Mouse (Mus musculus): ENCODE data around the gene Kcnd2. TPM values are rescaled to one million over a fixed set of nuclear protein-coding genes. Genes with fewer than 3 reads are reported as not detected.

Gene Kcnd2
- polyA plus RNA-seq, 1 experiment from 2014 or later: 1.2 TPM

DNA sequence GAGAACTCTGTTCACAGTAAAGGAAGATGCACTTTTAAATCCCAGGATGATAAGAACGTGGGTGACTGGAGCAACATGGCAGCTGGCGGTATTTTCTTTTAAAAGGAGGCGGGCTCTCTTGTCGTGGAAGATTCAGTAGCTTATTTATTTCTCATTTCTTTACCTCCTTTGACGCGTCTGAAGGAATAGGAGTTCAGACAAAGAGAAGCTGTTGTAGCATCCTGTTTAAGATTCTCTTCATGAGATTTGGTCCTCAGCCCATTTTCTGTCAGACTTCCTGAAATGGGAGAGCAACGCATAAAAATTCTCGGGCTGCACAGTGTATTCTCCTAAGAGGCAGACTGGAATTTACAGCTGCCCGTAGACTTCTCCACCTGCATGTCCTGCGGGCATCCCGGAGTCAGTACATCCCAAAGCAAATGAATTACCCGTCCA lies 552.5 kb downstream of the Kcnd2 start:
- Histone ChIP-seq H3K36me3 (ENCODE audit: control insufficient read depth, insufficient read depth, low read length) (no peaks in the 10 kb centered on the region), H3K4me2 (ENCODE audit: low read depth, low read length) (no peak overlapping the region), H3K4me3 (ENCODE audit: low read depth, low read length) (no peak overlapping the region), H3K9ac (ENCODE audit: low read depth, low read length) (no peak overlapping the region), H3K4me1 (ENCODE audit: control insufficient read depth, insufficient read depth, low read length) (no peaks in the 10 kb centered on the region), H3K9me3 (ENCODE audit: control insufficient read depth, low read length) (no peaks in the 10 kb centered on the region), H3K27ac (replicated peaks; ENCODE audit: low read depth, low read length) (no peak overlapping the region), H3K27me3 (replicated peaks; ENCODE audit: control insufficient read depth, insufficient read depth, low read length) (no peaks in the 10 kb centered on the region)
- 84% methylated on average over 12 of the region's 12 CpGs for WGBS
- ATAC-seq (ENCODE audit: low read depth) (no peak), DNase-seq (ENCODE audit: low spot score) (peak; percentile 6)

DNA sequence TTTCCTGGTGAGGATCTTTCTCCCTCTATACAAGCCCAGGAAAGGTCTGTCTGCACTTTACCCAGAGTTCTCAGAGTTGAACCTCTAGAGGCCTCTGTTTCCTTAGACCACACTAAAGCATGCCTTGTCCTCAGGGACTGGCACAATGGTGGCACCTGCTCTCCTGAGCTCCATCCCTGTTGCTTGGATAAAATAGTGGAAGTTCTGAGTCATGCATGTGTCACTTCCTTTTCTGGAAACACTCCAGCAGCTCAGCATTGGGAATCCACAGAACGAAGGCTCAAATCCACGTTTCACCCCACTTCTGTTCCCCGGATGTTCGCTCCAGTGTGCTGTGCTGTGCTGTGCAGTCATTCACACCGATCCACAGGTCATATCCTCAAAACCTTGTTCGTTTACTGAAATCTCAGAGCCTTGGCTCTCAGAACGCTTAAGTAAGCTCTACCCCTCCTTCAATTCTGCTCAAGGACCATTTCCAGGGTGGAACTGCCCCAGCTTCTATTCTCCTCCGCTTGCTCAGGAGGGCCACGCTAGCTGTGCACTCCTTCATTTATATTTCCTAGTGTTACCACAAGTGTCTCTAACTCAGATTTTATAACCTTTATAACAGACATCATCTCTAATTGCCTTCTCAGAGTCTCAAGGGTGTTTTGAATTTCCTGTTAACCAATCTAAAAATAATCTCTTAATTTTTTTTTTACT lies 553.6 kb downstream of the Kcnd2 start:
- DNase-seq (ENCODE audit: low spot score) (peak; percentile 5), ATAC-seq (ENCODE audit: low read depth) (no peak)
- no peaks in the 10 kb centered on the region for H3K27me3 ChIP-seq (replicated peaks; ENCODE audit: control insufficient read depth, insufficient read depth, low read length)
- no peak overlapping the region for H3K27ac ChIP-seq (replicated peaks; ENCODE audit: low read depth, low read length)
- H3K36me3 ChIP-seq (ENCODE audit: control insufficient read depth, insufficient read depth, low read length): no peaks in the 10 kb centered on the region
- 76% methylated on average over 9 of the region's 9 CpGs for WGBS
- H3K9me3 ChIP-seq (ENCODE audit: control insufficient read depth, low read length): no peaks in the 10 kb centered on the region
- no peak overlapping the region for H3K9ac ChIP-seq (ENCODE audit: low read depth, low read length)
- H3K4me3 ChIP-seq (ENCODE audit: low read depth, low read length): no peak overlapping the region
- no peak overlapping the region for H3K4me2 ChIP-seq (ENCODE audit: low read depth, low read length)
- no peaks in the 10 kb centered on the region for H3K4me1 ChIP-seq (ENCODE audit: control insufficient read depth, insufficient read depth, low read length)

DNA sequence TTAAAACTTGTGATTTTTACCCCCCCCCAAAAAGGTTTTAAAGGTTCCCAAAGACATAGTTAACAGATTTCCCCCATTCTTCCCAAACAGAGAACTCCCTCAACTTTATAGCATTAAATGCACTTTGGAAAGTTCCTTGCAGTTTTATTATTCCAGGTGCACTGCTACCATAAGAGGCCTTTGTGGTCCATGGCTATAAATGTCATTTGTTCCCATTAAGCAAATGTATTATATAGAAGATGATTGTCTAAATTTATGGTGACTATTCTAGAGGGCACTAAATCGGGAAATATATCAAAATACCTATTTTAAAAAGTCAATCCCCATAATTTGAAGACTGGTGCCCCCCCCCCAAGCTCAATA lies 554.1 kb downstream of the Kcnd2 start:
- ATAC-seq (ENCODE audit: low read depth) (no peak), DNase-seq (ENCODE audit: low spot score) (no peak)
- WGBS: 84% methylated on average over 1 of the region's 1 CpGs
- no peak overlapping the region for H3K4me3 ChIP-seq (ENCODE audit: low read depth, low read length)
- H3K36me3 ChIP-seq (ENCODE audit: control insufficient read depth, insufficient read depth, low read length): no peaks in the 10 kb centered on the region
- H3K9ac ChIP-seq (ENCODE audit: low read depth, low read length): no peak overlapping the region
- H3K9me3 ChIP-seq (ENCODE audit: control insufficient read depth, low read length): no peaks in the 10 kb centered on the region
- H3K4me1 ChIP-seq (ENCODE audit: control insufficient read depth, insufficient read depth, low read length): no peaks in the 10 kb centered on the region
- no peaks in the 10 kb centered on the region for H3K27me3 ChIP-seq (replicated peaks; ENCODE audit: control insufficient read depth, insufficient read depth, low read length)
- no peak overlapping the region for H3K27ac ChIP-seq (replicated peaks; ENCODE audit: low read depth, low read length)
- no peak overlapping the region for H3K4me2 ChIP-seq (ENCODE audit: low read depth, low read length)

DNA sequence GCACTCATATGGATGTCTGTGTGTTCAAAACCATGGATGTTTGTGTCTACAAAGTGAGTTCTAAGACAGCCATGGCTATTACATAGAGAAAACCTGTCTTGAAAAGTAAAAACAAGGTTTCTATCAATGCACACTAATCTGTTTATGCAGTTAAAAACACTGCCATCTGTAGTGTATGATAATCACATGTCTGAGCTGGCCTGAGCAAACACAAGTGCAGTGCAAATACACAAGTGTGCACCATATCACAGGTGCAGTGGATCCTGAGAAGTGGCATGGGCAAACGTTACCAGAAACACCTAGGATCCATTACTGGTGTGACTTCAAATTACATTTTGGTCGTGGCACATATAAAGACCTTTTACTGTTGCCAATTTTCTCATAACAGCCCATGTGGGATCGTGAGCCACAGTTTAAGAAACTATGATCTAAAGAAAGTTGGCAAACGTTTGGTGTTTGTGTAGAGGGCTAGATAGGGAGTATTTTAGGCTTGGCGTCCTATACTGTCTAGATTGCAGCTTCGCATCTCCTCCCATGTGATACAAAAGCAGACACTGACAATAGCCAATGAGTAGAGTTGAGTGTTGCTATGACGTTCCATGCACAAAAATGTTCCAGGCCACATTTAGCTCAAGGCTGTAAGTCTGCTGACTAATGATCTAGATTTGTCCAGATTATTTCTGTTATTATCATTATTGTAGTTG lies 559.1 kb downstream of the Kcnd2 start:
- no peak for ATAC-seq (ENCODE audit: low read depth)
- Histone ChIP-seq H3K9me3 (ENCODE audit: control insufficient read depth, low read length) (no peaks in the 10 kb centered on the region), H3K4me3 (ENCODE audit: low read depth, low read length) (no peak overlapping the region), H3K27ac (replicated peaks; ENCODE audit: low read depth, low read length) (no peak overlapping the region), H3K9ac (ENCODE audit: low read depth, low read length) (no peak overlapping the region), H3K4me1 (ENCODE audit: control insufficient read depth, insufficient read depth, low read length) (no peaks in the 10 kb centered on the region), H3K27me3 (replicated peaks; ENCODE audit: control insufficient read depth, insufficient read depth, low read length) (no peaks in the 10 kb centered on the region), H3K4me2 (ENCODE audit: low read depth, low read length) (no peak overlapping the region), H3K36me3 (ENCODE audit: control insufficient read depth, insufficient read depth, low read length) (no peaks in the 10 kb centered on the region)
- WGBS: 81% methylated on average over 7 of the region's 7 CpGs
- DNase-seq (ENCODE audit: low spot score): no peak

Measured in embryonic facial prominence, embryonic 14.5 days (tissue).